Mouse (Mus musculus) testis, adult 2 months (tissue): ENCODE measurements around the gene Kctd14.

ENCODE experiments used
- CTCF ChIP-seq: fragments of 200-500 bp; IDR thresholded peaks from 2 replicates; pipeline ENCODE4 v1.5.1; 2012; ENCODE audit warnings: low read depth, mild to moderate bottlenecking, inconsistent platforms, low read length, moderate library complexity; ENCODE audit not compliant: control insufficient read depth, insufficient read depth, insufficient replicate concordance
- POLR2A ChIP-seq: fragments of 200-500 bp; IDR thresholded peaks from 2 replicates; pipeline ENCODE4 v1.6.1; 2012; ENCODE audit warnings: low read depth, mild to moderate bottlenecking, inconsistent platforms, low read length, moderate library complexity; ENCODE audit not compliant: control insufficient read depth

GRCm38 (mm10) chr7:97500555-97501209, 49.6 kb downstream of the Kctd14 start:
- TF ChIP-seq CTCF (no peak), POLR2A (no peak)
